Mouse (Mus musculus) forebrain, postnatal 0 days (tissue): Measurements from ENCODE around the gene 4930447F04Rik. TPM values are rescaled to one million over a fixed set of nuclear protein-coding genes. Genes with fewer than 3 reads are reported as not detected.

ENCODE experiments used
- ATAC-seq: fragments of 200-750 bp; cut with Nextera tagmentation; 2 replicates; pipeline ENCODE4 v1.8.0; 2017; ENCODE audit warnings: mild to moderate bottlenecking, moderate library complexity
- DNase-seq: peaks from one replicate; pipeline ENCODE4 v3.0.0-alpha.2; 2015
- H3K27ac ChIP-seq: fragments of 300-500 bp; sonication (generic); 2 replicates; pipeline ENCODE4 v1.5.1; 2014; ENCODE audit warnings: low read depth, mild to moderate bottlenecking, antibody characterized with exemption, low read length, moderate library complexity, mixed read lengths
- H3K27me3 ChIP-seq: fragments of 300-500 bp; sonication (generic); 2 replicates; pipeline ENCODE4 v1.6.1; 2014; ENCODE audit warnings: mild to moderate bottlenecking, low read length, mixed read lengths; ENCODE audit not compliant: insufficient read depth
- H3K36me3 ChIP-seq: fragments of 300-500 bp; sonication (generic); 2 replicates; pipeline ENCODE4 v1.6.1; 2014; ENCODE audit warnings: mild to moderate bottlenecking, moderate library complexity; ENCODE audit not compliant: insufficient read depth
- H3K4me1 ChIP-seq: fragments of 300-500 bp; sonication (generic); 2 replicates; pipeline ENCODE4 v1.6.1; 2014; ENCODE audit warnings: antibody characterized with exemption; ENCODE audit not compliant: insufficient read depth
- H3K4me2 ChIP-seq: fragments of 300-500 bp; sonication (generic); 2 replicates; pipeline ENCODE4 v1.6.1; 2014; ENCODE audit warnings: low read depth, mild to moderate bottlenecking, moderate library complexity
- H3K4me3 ChIP-seq: fragments of 300-500 bp; sonication (generic); 2 replicates; pipeline ENCODE4 v1.5.1; 2014; ENCODE audit warnings: low read depth, low read length, mixed read lengths
- H3K9ac ChIP-seq: fragments of 300-500 bp; sonication (generic); 2 replicates; pipeline ENCODE4 v1.6.1; 2014; ENCODE audit warnings: mild to moderate bottlenecking
- H3K9me3 ChIP-seq: fragments of 300-500 bp; sonication (generic); 2 replicates; pipeline ENCODE4 v1.6.1; 2016; ENCODE audit warnings: low read length
- CTCF ChIP-seq: sonication (generic); IDR thresholded peaks from 2 replicates; pipeline ENCODE4 v1.5.1; 2016; ENCODE audit warnings: antibody characterized with exemption, control low read depth, low read depth
- WGBS: fragments of 180-500 bp; shearing (Covaris S2); extraction: QIAGEN DNeasy Blood & Tissue Kit; methylation state at CpG from one replicate; pipeline ENCODE4 v1.1.7; 2014; 5-methylcytosine and 5-hydroxymethylcytosine counted together
- polyA plus RNA-seq: library from polyadenylated mRNA; unstranded; fragments of >200 nt; fragmentation: Nextera tagmentation; extraction: Ambion mirVana; gene quantifications from 2 replicates; pipeline ENCODE4 v1.2.1, GENCODE M21; 2015
- total RNA-seq: library from RNA; depleted of rRNA; stranded (reverse); fragments of >200 nt; gene quantifications from 2 replicates; pipeline ENCODE4 v1.2.3, GENCODE M21; 2014; rRNA removed

The 4930447F04Rik gene
- total RNA-seq (not detected in 2 replicates), polyA plus RNA-seq (not detected in 2 replicates)

DNA sequence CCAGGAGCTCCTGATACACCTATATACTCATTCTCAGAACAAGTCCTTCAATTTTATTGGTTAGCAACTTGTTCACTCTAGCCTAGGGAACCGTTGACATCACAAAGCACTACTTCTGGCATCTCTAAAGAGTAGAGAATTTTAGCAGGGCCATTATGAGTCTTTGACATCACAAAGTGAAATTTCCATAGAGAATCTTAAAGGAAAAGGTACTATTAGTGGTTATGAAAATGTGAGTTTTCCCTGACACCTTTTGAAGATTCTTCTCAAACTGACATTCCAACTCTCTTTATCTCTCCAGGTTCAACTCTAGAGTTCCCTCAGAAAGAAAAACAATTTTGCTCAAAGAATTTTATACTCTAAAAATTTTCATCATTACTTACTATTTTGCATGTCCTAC, at the start of gene 4930447F04Rik:
4930447F04Rik (minus strand) TSS at position 101 of the 400 bp plus-strand sequence.
- Histone ChIP-seq H3K4me3 (no peak within 1 kb of the TSS), H3K4me2 (no peak within 1 kb of the TSS), H3K27ac (no peak within 1 kb of the TSS), H3K4me1 (no peaks in the 10 kb centered on the region), H3K36me3 (no peaks in the 10 kb centered on the region), H3K9me3 (no peaks in the 10 kb centered on the region), H3K9ac (no peak within 1 kb of the TSS), H3K27me3 (no peaks in the 10 kb centered on the region)
- 77% methylated on average over 1 of the region's 1 CpGs for WGBS
- DNase-seq (no peak), ATAC-seq (no peak)
- no peak for TF ChIP-seq CTCF
